Mouse (Mus musculus) frontal cortex, postnatal 14 days (tissue): ENCODE data around the gene Ano10.

Experiments
- DNase-seq, 2 experiments: peaks; one replicate each; pipeline ENCODE4 v3.0.0; 2022; ENCODE audit warnings: low spot score in 2 of 2

The Ano10 gene

GRCm38 (mm10) chr9:122290192-122290591 is 4.0 kb downstream of the Ano10 start:
- no peak for DNase-seq

- DNase-seq = no peak
Observed at GRCm38 (mm10) chr9:122288416-122288815, 5.8 kb downstream of the Ano10 start.

GRCm38 (mm10) chr9:122287526-122287925 is 6.7 kb downstream of the Ano10 start:
- DNase-seq = no peak

- DNase-seq = no peak
Observed at GRCm38 (mm10) chr9:122285833-122286310, 8.4 kb downstream of the Ano10 start.

- no peak for DNase-seq
Observed at GRCm38 (mm10) chr9:122285146-122285832, 8.9 kb downstream of the Ano10 start.

GRCm38 (mm10) chr9:122284696-122285095 is 9.5 kb downstream of the Ano10 start:
- DNase-seq = no peak

- no peak for DNase-seq
Observed at GRCm38 (mm10) chr9:122281004-122281403, 13.2 kb downstream of the Ano10 start.

- no peak for DNase-seq
Observed at GRCm38 (mm10) chr9:122276665-122277064, 17.6 kb downstream of the Ano10 start.

- DNase-seq = no peak
Observed at GRCm38 (mm10) chr9:122276134-122276533, 18.1 kb downstream of the Ano10 start.

GRCm38 (mm10) chr9:122274346-122274745 is 19.9 kb downstream of the Ano10 start:
- no peak for DNase-seq

- no peak for DNase-seq
Observed at GRCm38 (mm10) chr9:122273879-122274278, 20.3 kb downstream of the Ano10 start.

GRCm38 (mm10) chr9:122271866-122272265 is 22.4 kb downstream of the Ano10 start:
- DNase-seq = no peak

- no peak for DNase-seq
Observed at GRCm38 (mm10) chr9:122271318-122271717, 22.9 kb downstream of the Ano10 start.

- DNase-seq = no peak
Observed at GRCm38 (mm10) chr9:122270913-122271312, 23.3 kb downstream of the Ano10 start.

- no peak for DNase-seq
Observed at GRCm38 (mm10) chr9:122269256-122270041, 24.8 kb downstream of the Ano10 start.

GRCm38 (mm10) chr9:122265526-122266210 is 28.6 kb downstream of the Ano10 start:
- DNase-seq = no peak

GRCm38 (mm10) chr9:122263140-122263539 is 31.1 kb downstream of the Ano10 start:
- DNase-seq = no peak

GRCm38 (mm10) chr9:122254386-122254785 is 39.8 kb downstream of the Ano10 start:
- DNase-seq = no peak

GRCm38 (mm10) chr9:122252113-122252512 is 42.1 kb downstream of the Ano10 start:
- DNase-seq = no peak

- DNase-seq = peak in 1 of 2 experiments; percentile 25
Observed at GRCm38 (mm10) chr9:122248168-122248567, 46.1 kb downstream of the Ano10 start.

- DNase-seq = peak in 1 of 2 experiments; percentile 76
Observed at GRCm38 (mm10) chr9:122247430-122248027, 46.7 kb downstream of the Ano10 start.

GRCm38 (mm10) chr9:122245879-122246278 is 48.3 kb downstream of the Ano10 start:
- no peak for DNase-seq
